20 mouse cellular contexts compared by ENCODE assay signal in genomic region chr14:78376591-78376990, GRCm38 (mm10).
"Had no signal": no experiment of that assay in that cellular context is flagged by ENCODE, and none has a peak within 500 bp of the region (broad histone marks: within the 10 kb centered on the region; RNA-seq: fewer than 3 reads in every experiment).

No protein-coding gene starts in this region.

- DNase-seq: kidney, adult 2 months; kidney, postnatal 25 days; left cerebral cortex, postnatal 4 days; lung, adult 18-20 months; lung, postnatal 10 days; lung, postnatal 36 days; right cerebral cortex, postnatal 14 days; right cerebral cortex, postnatal 4 days; thymus, postnatal 25 days had no signal

- H3K9me3 ChIP-seq: limb, embryonic 12.5 days; limb, embryonic 15.5 days; liver, embryonic 12.5 days; liver, embryonic 15.5 days; lung, embryonic 15.5 days; midbrain, embryonic 10.5 days; midbrain, embryonic 13.5 days had no signal

- H3K27ac ChIP-seq: kidney, postnatal 0 days; layer of hippocampus, adult 2 months; limb, embryonic 12.5 days; limb, embryonic 15.5 days; liver, embryonic 12.5 days; liver, embryonic 15.5 days; lung, embryonic 15.5 days; midbrain, embryonic 10.5 days; midbrain, embryonic 13.5 days had no signal

- H3K36me3 ChIP-seq: limb, embryonic 12.5 days; limb, embryonic 15.5 days; liver, embryonic 12.5 days; liver, embryonic 15.5 days; lung, embryonic 15.5 days; midbrain, embryonic 10.5 days; midbrain, embryonic 13.5 days had no signal

- H3K9ac ChIP-seq: limb, embryonic 12.5 days; limb, embryonic 15.5 days; liver, embryonic 12.5 days; liver, embryonic 15.5 days; lung, embryonic 15.5 days; midbrain, embryonic 13.5 days had no signal

- ATAC-seq: liver, embryonic 12.5 days; midbrain, embryonic 13.5 days; midbrain, embryonic 16.5 days had no signal

- H3K27me3 ChIP-seq: limb, embryonic 12.5 days; limb, embryonic 15.5 days; liver, embryonic 12.5 days; liver, embryonic 15.5 days; lung, embryonic 15.5 days; midbrain, embryonic 13.5 days had no signal

- H3K4me3 ChIP-seq: layer of hippocampus, adult 2 months; limb, embryonic 12.5 days; limb, embryonic 15.5 days; liver, embryonic 12.5 days; liver, embryonic 15.5 days; lung, embryonic 15.5 days; megakaryocyte, embryonic 14.5 days; midbrain, embryonic 10.5 days; midbrain, embryonic 13.5 days had no signal

- H3K4me1 ChIP-seq: limb, embryonic 12.5 days; limb, embryonic 15.5 days; liver, embryonic 12.5 days; liver, embryonic 15.5 days; lung, embryonic 15.5 days; megakaryocyte, embryonic 14.5 days; midbrain, embryonic 10.5 days; midbrain, embryonic 13.5 days had no signal

- H3K4me2 ChIP-seq: limb, embryonic 12.5 days; limb, embryonic 15.5 days; liver, embryonic 12.5 days; liver, embryonic 15.5 days; lung, embryonic 15.5 days; midbrain, embryonic 13.5 days had no signal
